Mouse (Mus musculus) MEL (cell line): ENCODE data around the gene Nell1. TPM values are rescaled to one million over a fixed set of nuclear protein-coding genes. Genes with fewer than 3 reads are reported as not detected.

ENCODE experiments used
- DNase-seq: peaks from one replicate; pipeline ENCODE4 v3.0.0; 2011; ENCODE audit warnings: low read depth, low spot score
- H3K27ac ChIP-seq: 2 replicates; pipeline ENCODE4 v1.5.1; 2012; ENCODE audit warnings: low read depth, mild to moderate bottlenecking, control low read depth, low read length, moderate library complexity; ENCODE audit not compliant: control insufficient read depth
- H3K27me3 ChIP-seq, 2 experiments: fragments of 150-350 bp in 1 of 2; sonication (generic) in 1 of 2; 2 replicates each; pipeline ENCODE4 v1.6.1; 2012; ENCODE audit warnings: low read length in 2 of 2, mild to moderate bottlenecking in 2 of 2, improper control_type of control experiment in 1 of 2, moderate library complexity in 1 of 2; ENCODE audit not compliant: insufficient read depth in 2 of 2, control insufficient read depth in 1 of 2
- H3K36me3 ChIP-seq, 2 experiments: 2 replicates each; pipeline ENCODE4 v1.6.1; 2012 to 2014; ENCODE audit warnings: low read length in 2 of 2, improper control_type of control experiment in 1 of 2, inconsistent platforms in 1 of 2, mild to moderate bottlenecking in 1 of 2; ENCODE audit not compliant: insufficient read depth in 2 of 2, control insufficient read depth in 1 of 2
- H3K4me1 ChIP-seq, 2 experiments: fragments of 150-350 bp in 1 of 2; sonication (generic) in 1 of 2; 2 replicates each; pipeline ENCODE4 v1.6.1; 2012; ENCODE audit warnings: low read length in 2 of 2, improper control_type of control experiment in 1 of 2, mild to moderate bottlenecking in 1 of 2; ENCODE audit not compliant: insufficient read depth in 2 of 2, control insufficient read depth in 1 of 2
- H3K4me3 ChIP-seq, 2 experiments: fragments of 150-350 bp in 1 of 2; sonication (generic) in 1 of 2; 2 replicates each; pipeline ENCODE4 v1.5.1; 2012; ENCODE audit warnings: low read depth in 2 of 2, low read length in 2 of 2, mild to moderate bottlenecking in 2 of 2, moderate library complexity in 2 of 2, control low read depth in 1 of 2, improper control_type of control experiment in 1 of 2; ENCODE audit not compliant: control insufficient read depth in 1 of 2, insufficient read depth in 1 of 2
- H3K79me2 ChIP-seq: 2 replicates; pipeline ENCODE4 v1.6.1; 2012; ENCODE audit warnings: mild to moderate bottlenecking, low read length, moderate library complexity; ENCODE audit not compliant: control insufficient read depth, poor library complexity, insufficient read depth
- H3K9ac ChIP-seq: 2 replicates; pipeline ENCODE4 v1.6.1; 2012; ENCODE audit warnings: low read depth, mild to moderate bottlenecking, control low read depth, low read length, moderate library complexity; ENCODE audit not compliant: control insufficient read depth, poor library complexity, severe bottlenecking
- H3K9me3 ChIP-seq: fragments of 150-350 bp; sonication (generic); replicated peaks from 2 replicates; pipeline ENCODE4 v1.6.1; 2012; ENCODE audit warnings: mild to moderate bottlenecking, low read length, improper control_type of control experiment, moderate library complexity; ENCODE audit not compliant: insufficient read depth
- CHD1 ChIP-seq: IDR thresholded peaks from 2 replicates; pipeline ENCODE4 v1.6.1; 2012; ENCODE audit warnings: low read depth, mild to moderate bottlenecking, inconsistent platforms, low read length, improper control_type of control experiment
- CHD2 ChIP-seq: IDR thresholded peaks from 2 replicates; pipeline ENCODE4 v1.6.1; 2011; ENCODE audit warnings: low read length, improper control_type of control experiment
- CTCF ChIP-seq, 3 experiments: IDR thresholded peaks in 2 of 3; conservative IDR thresholded peaks in 1 of 3; 2 replicates each; pipeline ENCODE4 v1.5.1; 2011 to 2012; ENCODE audit warnings: low read length in 3 of 3, low read depth in 2 of 3, mild to moderate bottlenecking in 2 of 3, improper control_type of control experiment in 1 of 3, inconsistent platforms in 1 of 3, mixed read lengths in 1 of 3, moderate library complexity in 1 of 3; ENCODE audit not compliant: control insufficient read depth in 1 of 3, insufficient read depth in 1 of 3, poor library complexity in 1 of 3, severe bottlenecking in 1 of 3
- EP300 ChIP-seq, 2 experiments: IDR thresholded peaks; 2 replicates each; pipeline ENCODE4 v1.6.1; 2011; ENCODE audit warnings: improper control_type of control experiment in 2 of 2, low read length in 2 of 2, low read depth in 1 of 2, mild to moderate bottlenecking in 1 of 2
- GATA1 ChIP-seq: IDR thresholded peaks from 2 replicates; pipeline ENCODE4 v1.6.1; 2011; ENCODE audit warnings: low read depth, low read length, improper control_type of control experiment
- JUND ChIP-seq: IDR thresholded peaks from 2 replicates; pipeline ENCODE4 v1.6.1; 2011; ENCODE audit warnings: low read depth, mild to moderate bottlenecking, improper control_type of control experiment, low read length
- MAZ ChIP-seq: IDR thresholded peaks from 2 replicates; pipeline ENCODE4 v1.6.1; 2012; ENCODE audit warnings: low read depth, mild to moderate bottlenecking, inconsistent platforms, low read length, improper control_type of control experiment
- NELFE ChIP-seq: IDR thresholded peaks from 2 replicates; pipeline ENCODE4 v1.6.1; 2011; ENCODE audit warnings: low read depth, low read length, improper control_type of control experiment
- POLR2A ChIP-seq, 2 experiments: IDR thresholded peaks; 2 replicates each; pipeline ENCODE4 v1.6.1; 2011 to 2012; ENCODE audit warnings: low read length in 2 of 2, mild to moderate bottlenecking in 2 of 2, control low read depth in 1 of 2, improper control_type of control experiment in 1 of 2, low read depth in 1 of 2, moderate library complexity in 1 of 2; ENCODE audit not compliant: control insufficient read depth in 1 of 2, insufficient read depth in 1 of 2, poor library complexity in 1 of 2
- POLR2AphosphoS2 ChIP-seq: IDR thresholded peaks from 2 replicates; pipeline ENCODE4 v1.6.1; 2011; ENCODE audit warnings: low read length, improper control_type of control experiment
- POLR2AphosphoS5 ChIP-seq: IDR thresholded peaks from 2 replicates; pipeline ENCODE4 v1.6.1; 2012; ENCODE audit warnings: low read depth, borderline replicate concordance, mild to moderate bottlenecking, inconsistent platforms, low read length, moderate library complexity, mixed read lengths
- RAD21 ChIP-seq: IDR thresholded peaks from 2 replicates; pipeline ENCODE4 v1.6.1; 2011; ENCODE audit warnings: mild to moderate bottlenecking, low read depth, low read length, improper control_type of control experiment
- SIN3A ChIP-seq: IDR thresholded peaks from 2 replicates; pipeline ENCODE4 v1.6.1; 2012; ENCODE audit warnings: low read length, improper control_type of control experiment, inconsistent platforms
- SMC3 ChIP-seq: IDR thresholded peaks from 2 replicates; pipeline ENCODE4 v1.6.1; 2011; ENCODE audit warnings: low read depth, low read length, improper control_type of control experiment
- TAL1 ChIP-seq: IDR thresholded peaks from 2 replicates; pipeline ENCODE4 v1.6.1; 2012; ENCODE audit warnings: mild to moderate bottlenecking, inconsistent platforms, low read length, moderate library complexity, mixed read lengths
- UBTF ChIP-seq: IDR thresholded peaks from 2 replicates; pipeline ENCODE4 v1.6.1; 2012; ENCODE audit warnings: low read depth, mild to moderate bottlenecking, inconsistent platforms, low read length, improper control_type of control experiment, moderate library complexity, borderline replicate concordance; ENCODE audit not compliant: insufficient read depth
- USF1 ChIP-seq: IDR thresholded peaks from 2 replicates; pipeline ENCODE4 v1.6.1; 2014; ENCODE audit warnings: low read depth, mild to moderate bottlenecking, inconsistent platforms, low read length, improper control_type of control experiment, moderate library complexity
- ZC3H11A ChIP-seq: IDR thresholded peaks from 2 replicates; pipeline ENCODE4 v1.6.1; 2012; ENCODE audit warnings: low read depth, mild to moderate bottlenecking, inconsistent platforms, low read length, improper control_type of control experiment
- ZKSCAN1 ChIP-seq: IDR thresholded peaks from 2 replicates; pipeline ENCODE4 v1.6.1; 2012; ENCODE audit warnings: low read depth, mild to moderate bottlenecking, inconsistent platforms, low read length, improper control_type of control experiment, moderate library complexity
- polyA plus RNA-seq, 2 experiments: library from polyadenylated mRNA; stranded (reverse) in 1 of 2; unstranded in 1 of 2; fragments of >175 nt in 1 of 2; fragments of >200 nt in 1 of 2; gene quantifications; 2 replicates each; pipeline versions ENCODE4 v1.2.1 to v1.2.4; 2012; ENCODE audit warnings: low replicate concordance in 2 of 2, low read depth in 1 of 2; ENCODE audit not compliant: insufficient read length in 2 of 2, insufficient read depth in 1 of 2, missing spikeins in 1 of 2
- total RNA-seq: library from RNA; depleted of rRNA; stranded (reverse); fragments of 300-350 nt; gene quantifications from 2 replicates; pipeline ENCODE4 v1.2.3, GENCODE M21; 2012

Nell1 gene
- total and polyA plus RNA-seq, 3 experiments, result not detected

GRCm38 (mm10) chr7:49946691-49947090, 28.0 kb upstream of the Nell1 start:
- DNase-seq, result no peak
- no peak overlapping the region for H3K27ac ChIP-seq
- H3K4me3 ChIP-seq, result no peak overlapping the region
- no peaks in the 10 kb centered on the region; a peak in 1 of 4 replicates for H3K27me3 ChIP-seq
- no peak overlapping the region for H3K9ac ChIP-seq
- H3K79me2 ChIP-seq, result no peaks in the 10 kb centered on the region
- H3K9me3 ChIP-seq, result no peaks in the 10 kb centered on the region
- H3K4me1 ChIP-seq, result no peaks in the 10 kb centered on the region
- TF ChIP-seq CHD2 (no peak), MAZ (no peak), CHD1 (no peak), EP300 (IDR thresholded peaks at IDR 0.05; ENCODE audit: low read depth in 1 of 2, low read length in 2 of 2) (no peak), ZKSCAN1 (no peak), SIN3A (no peak), GATA1 (no peak), NELFE (no peak), JUND (no peak), TAL1 (no peak), USF1 (no peak), POLR2AphosphoS2 (no peak)
- H3K36me3 ChIP-seq, result no peaks in the 10 kb centered on the region

- no peaks in the 10 kb centered on the region for H3K27me3 ChIP-seq
- H3K36me3 ChIP-seq, result no peaks in the 10 kb centered on the region
- peak; percentile 20 for DNase-seq
- H3K27ac ChIP-seq, result no peak overlapping the region
- no peak overlapping the region for H3K4me3 ChIP-seq
- TF ChIP-seq RAD21 (peak; percentile 68), SMC3 (peak; percentile 56), CTCF (IDR thresholded peaks at IDR 0.05 in 2 of 3, conservative IDR thresholded peaks at IDR 0.05 in 1 of 3; ENCODE audit: control insufficient read depth in 1 of 3, insufficient read depth in 1 of 3, low read depth in 2 of 3, low read length in 3 of 3, poor library complexity in 1 of 3, severe bottlenecking in 1 of 3) (peak; percentile 35 to 53 (median 51)), UBTF (no peak), MAZ (no peak), NELFE (no peak), POLR2A (IDR thresholded peaks at IDR 0.05; ENCODE audit: control insufficient read depth in 1 of 2, insufficient read depth in 1 of 2, low read depth in 1 of 2, low read length in 2 of 2, poor library complexity in 1 of 2) (no peak), ZC3H11A (peak; percentile 44; the same call in 1 of the 2 replicates), POLR2AphosphoS5 (no peak)
- no peaks in the 10 kb centered on the region for H3K4me1 ChIP-seq
- no peak overlapping the region for H3K9ac ChIP-seq
- no peaks in the 10 kb centered on the region for H3K79me2 ChIP-seq
- H3K9me3 ChIP-seq, result no peaks in the 10 kb centered on the region
Observed at GRCm38 (mm10) chr7:49953546-49954181, 21.0 kb upstream of the Nell1 start.
